Mouse (Mus musculus): ENCODE measurements around the gene 1700024P04Rik. TPM values are rescaled to one million over a fixed set of nuclear protein-coding genes. Genes with fewer than 3 reads are reported as not detected.
"Not testable (repeated sequence)": the region's sequence is repeated elsewhere in the genome, so short reads cannot be mapped to it uniquely, and the experiment has no call there.

Gene 1700024P04Rik
- polyA plus RNA-seq, 1 experiment from 2014 or later = not detected

DNA sequence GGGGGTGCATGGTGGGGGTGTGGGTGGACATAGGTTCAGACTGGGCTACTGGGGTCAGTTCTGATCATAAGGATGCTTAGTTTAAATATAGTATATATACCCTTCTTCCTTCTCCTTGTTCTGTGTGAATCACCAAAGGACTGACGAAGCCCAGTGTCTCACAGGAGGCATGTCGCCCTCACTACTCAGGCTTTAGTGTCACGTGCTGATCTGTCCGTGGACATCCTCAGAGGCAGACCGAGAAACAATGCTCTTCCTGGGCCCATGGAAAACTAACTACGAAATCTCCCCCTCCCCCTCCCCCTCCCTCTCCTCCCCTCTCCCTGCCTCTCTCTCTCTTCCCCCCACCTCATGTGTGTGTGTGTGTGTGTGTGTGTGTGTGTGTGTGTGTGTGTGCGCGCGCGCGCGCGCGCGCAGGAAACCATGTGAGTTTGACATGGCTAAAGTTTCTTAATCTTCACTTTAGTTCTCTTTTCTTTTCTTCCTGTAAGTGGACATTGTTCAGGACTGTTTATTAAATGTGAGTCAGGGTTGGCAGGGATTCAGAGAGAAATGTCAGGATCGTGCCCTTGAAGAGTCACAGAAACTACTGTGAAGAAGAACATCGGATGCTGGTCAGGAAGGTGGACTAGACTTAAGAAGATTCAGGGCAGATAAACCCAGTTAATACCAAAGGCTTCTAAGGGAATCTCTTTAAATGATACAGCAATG lies 22.2 kb upstream of the 1700024P04Rik start:
- H3K4me2 ChIP-seq (replicated peaks) = no peak overlapping the region
- no peaks in the 10 kb centered on the region for H3K36me3 ChIP-seq
- WGBS = 86% methylated on average over 13 of the region's 17 CpGs
- no peak overlapping the region for H3K27ac ChIP-seq (replicated peaks)
- no peaks in the 10 kb centered on the region for H3K27me3 ChIP-seq
- no peak overlapping the region for H3K4me3 ChIP-seq
- H3K9ac ChIP-seq (replicated peaks) = no peak overlapping the region
- ATAC-seq (ENCODE audit: low FRiP score, low read depth) = no peak
- no peaks in the 10 kb centered on the region for H3K4me1 ChIP-seq
- H3K9me3 ChIP-seq = peaks cover 6% of the 10 kb centered on the region

DNA sequence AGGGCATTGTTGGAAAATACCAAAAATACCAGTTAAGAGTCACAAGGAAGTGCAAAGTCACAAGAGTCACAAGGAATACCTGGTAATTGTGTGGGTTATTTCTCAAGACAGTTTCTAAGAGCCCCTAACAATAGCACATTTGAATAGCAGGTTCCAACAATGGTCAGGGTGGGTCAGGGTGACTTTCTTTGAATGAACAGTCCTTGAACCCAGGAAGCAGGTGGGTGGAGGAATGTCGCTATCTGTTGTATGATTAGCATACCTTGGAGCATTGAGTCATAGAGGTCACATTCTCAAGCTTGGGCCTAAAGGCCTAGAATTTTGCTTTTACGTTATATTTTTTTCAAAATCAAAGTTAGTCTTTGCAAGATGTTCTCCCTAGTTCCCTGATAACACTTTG lies 17.3 kb upstream of the 1700024P04Rik start:
- not testable (repeated sequence) for H3K27ac ChIP-seq (replicated peaks); H3K27me3 ChIP-seq; H3K4me2 ChIP-seq (replicated peaks); ATAC-seq (ENCODE audit: low FRiP score, low read depth); H3K4me3 ChIP-seq; H3K4me1 ChIP-seq; H3K9me3 ChIP-seq; H3K36me3 ChIP-seq; H3K9ac ChIP-seq (replicated peaks)
- WGBS = 96% methylated on average over 2 of the region's 2 CpGs

DNA sequence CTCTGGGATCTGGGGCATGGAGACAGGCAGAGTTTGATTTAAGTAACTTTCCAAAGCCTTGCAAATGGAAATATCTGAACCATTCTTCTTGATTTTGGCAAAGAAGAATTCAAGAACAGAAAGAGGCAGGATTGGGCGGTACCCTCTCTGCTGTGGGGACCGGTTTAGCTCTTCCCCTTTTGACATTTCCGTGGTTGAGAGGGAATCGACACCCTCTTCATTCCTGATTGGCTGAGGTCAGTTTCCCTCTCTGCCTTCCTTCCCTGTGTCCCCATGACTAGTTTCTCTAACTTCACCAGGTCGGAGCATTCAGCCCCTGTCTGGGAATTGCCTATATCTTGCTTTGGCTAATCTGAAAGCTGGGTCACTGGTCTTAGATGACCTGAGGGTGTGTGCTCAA lies 12.7 kb upstream of the 1700024P04Rik start:
- H3K9me3 ChIP-seq = no peaks in the 10 kb centered on the region
- no peak for ATAC-seq (ENCODE audit: low FRiP score, low read depth)
- 64% methylated on average over 5 of the region's 5 CpGs for WGBS
- H3K4me3 ChIP-seq = no peak overlapping the region
- no peaks in the 10 kb centered on the region for H3K36me3 ChIP-seq
- peaks cover 8% of the 10 kb centered on the region; the same call in 1 of the 2 replicates for H3K27me3 ChIP-seq
- no peaks in the 10 kb centered on the region for H3K4me1 ChIP-seq
- H3K4me2 ChIP-seq (replicated peaks) = no peak overlapping the region
- no peak overlapping the region for H3K27ac ChIP-seq (replicated peaks)
- no peak overlapping the region for H3K9ac ChIP-seq (replicated peaks)

DNA sequence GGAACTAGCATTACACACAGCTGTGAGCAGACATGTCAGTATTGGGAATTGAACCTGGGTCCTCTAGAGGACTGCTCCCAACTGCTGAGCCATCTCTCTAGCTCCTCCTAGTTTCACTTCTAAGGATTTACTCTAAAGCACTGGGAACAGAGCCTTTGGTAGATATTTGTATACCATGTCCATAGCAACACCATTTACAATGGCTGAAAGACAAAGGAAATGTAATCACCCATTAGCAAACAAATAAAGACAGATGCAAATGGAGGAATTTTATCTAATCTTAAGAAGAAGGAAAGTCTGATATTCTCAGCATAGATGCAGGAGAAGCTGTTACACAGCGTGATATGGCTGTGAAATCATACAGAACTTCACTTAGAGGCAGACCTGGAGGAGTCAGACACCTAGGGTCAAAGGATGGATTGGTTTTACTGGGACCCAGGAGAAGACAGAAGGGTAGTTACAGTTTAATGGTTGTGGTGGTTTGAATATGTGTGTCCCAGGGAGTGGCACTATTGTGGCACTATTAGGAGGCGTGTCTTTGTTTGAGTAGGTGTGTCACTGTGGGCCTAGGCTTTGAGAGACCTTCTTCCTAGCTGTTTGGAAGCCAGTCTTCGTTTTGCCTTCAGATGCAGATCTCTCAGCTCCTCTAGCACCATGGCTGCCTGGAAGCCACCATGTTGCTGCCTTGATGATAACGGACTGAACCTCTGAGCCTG lies 7.1 kb downstream of the 1700024P04Rik start:
- Histone ChIP-seq H3K9ac (replicated peaks) (no peak overlapping the region), H3K4me3 (no peak overlapping the region), H3K4me2 (replicated peaks) (no peak overlapping the region), H3K27me3 (no peaks in the 10 kb centered on the region), H3K4me1 (no peaks in the 10 kb centered on the region), H3K27ac (replicated peaks) (no peak overlapping the region), H3K9me3 (0 out of 2 replicates have a peak, but pooled peaks cover 4% of the 10 kb centered on the region), H3K36me3 (no peaks in the 10 kb centered on the region)
- WGBS = 86% methylated on average over 4 of the region's 4 CpGs
- no peak for ATAC-seq (ENCODE audit: low FRiP score, low read depth)

DNA sequence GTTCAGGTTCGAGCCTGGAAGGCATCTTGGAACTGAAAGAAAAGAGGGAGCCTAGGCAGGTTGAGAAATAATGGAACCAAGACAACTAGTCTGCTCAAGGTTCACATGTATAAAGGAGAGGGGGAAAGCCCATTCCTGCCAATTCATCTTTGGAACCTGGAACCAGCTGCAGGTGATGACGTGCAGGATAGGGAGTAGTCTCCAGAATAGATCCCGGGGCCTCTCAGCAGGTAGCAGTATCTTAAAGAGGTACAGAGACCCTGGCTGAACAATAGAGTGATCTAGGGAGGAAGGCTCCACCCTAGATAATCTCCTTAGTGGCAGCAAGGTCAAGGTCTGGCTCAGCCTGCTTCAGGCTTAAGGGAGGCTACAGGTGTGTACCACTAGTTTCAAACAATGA lies 8.3 kb downstream of the 1700024P04Rik start:
- H3K4me3 ChIP-seq; H3K4me1 ChIP-seq; H3K4me2 ChIP-seq (replicated peaks); H3K9me3 ChIP-seq; ATAC-seq (ENCODE audit: low FRiP score, low read depth); H3K9ac ChIP-seq (replicated peaks); H3K27me3 ChIP-seq; H3K27ac ChIP-seq (replicated peaks); H3K36me3 ChIP-seq: not testable (repeated sequence)
- WGBS = 67% methylated on average over 3 of the region's 3 CpGs

DNA sequence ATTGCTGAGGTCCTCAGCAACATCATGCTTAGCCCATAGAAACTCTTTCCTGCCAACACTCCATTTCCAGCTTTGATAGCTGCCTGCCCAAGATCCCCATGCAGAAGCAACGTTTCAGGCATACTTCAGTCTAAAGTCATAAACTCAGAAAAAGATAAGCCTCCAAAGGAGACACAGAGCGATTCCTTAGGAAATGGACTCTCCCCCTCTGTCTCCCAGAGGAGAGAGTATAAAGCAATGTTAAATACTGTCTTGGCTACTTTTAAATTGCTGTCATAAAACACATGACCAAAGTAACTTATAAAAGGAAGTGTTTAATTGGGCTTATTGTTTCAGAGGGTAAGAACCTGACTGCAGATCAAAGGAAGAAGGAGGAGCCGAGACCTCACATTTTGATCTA lies 12.3 kb downstream of the 1700024P04Rik start:
- Histone ChIP-seq H3K36me3 (no peaks in the 10 kb centered on the region), H3K27me3 (no peaks in the 10 kb centered on the region), H3K9me3 (0 out of 2 replicates have a peak, but pooled peaks cover 4% of the 10 kb centered on the region), H3K9ac (replicated peaks) (no peak overlapping the region), H3K4me1 (no peaks in the 10 kb centered on the region), H3K4me3 (no peak overlapping the region), H3K4me2 (replicated peaks) (no peak overlapping the region), H3K27ac (replicated peaks) (no peak overlapping the region)
- WGBS = 95% methylated on average over 3 of the region's 3 CpGs
- no peak for ATAC-seq (ENCODE audit: low FRiP score, low read depth)

DNA sequence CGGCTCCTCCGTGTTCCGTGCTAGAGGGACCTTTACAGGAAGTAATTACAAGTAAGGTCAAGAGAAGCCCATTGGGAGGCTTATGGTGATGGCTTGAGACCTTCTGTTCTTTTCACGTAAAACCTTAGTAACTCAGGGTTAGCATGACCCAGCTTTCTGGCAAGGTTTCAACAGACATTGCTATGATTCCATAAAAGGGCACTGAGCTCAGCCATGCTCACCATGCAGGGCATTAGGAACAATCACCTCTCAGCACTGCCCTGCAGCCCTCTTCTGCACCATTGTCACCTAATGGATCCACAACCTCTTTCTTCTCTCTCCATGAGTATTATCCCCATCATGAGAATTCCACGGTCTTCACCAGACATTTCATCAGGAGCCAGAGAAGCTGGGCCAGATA lies 12.7 kb downstream of the 1700024P04Rik start:
- H3K4me2 ChIP-seq (replicated peaks) = no peak overlapping the region
- no peak overlapping the region for H3K27ac ChIP-seq (replicated peaks)
- 0 out of 2 replicates have a peak, but pooled peaks cover 4% of the 10 kb centered on the region for H3K9me3 ChIP-seq
- H3K36me3 ChIP-seq = no peaks in the 10 kb centered on the region
- 83% methylated on average over 5 of the region's 5 CpGs for WGBS
- H3K4me1 ChIP-seq = no peaks in the 10 kb centered on the region
- H3K27me3 ChIP-seq = no peaks in the 10 kb centered on the region
- no peak overlapping the region for H3K9ac ChIP-seq (replicated peaks)
- no peak overlapping the region for H3K4me3 ChIP-seq
- no peak for ATAC-seq (ENCODE audit: low FRiP score, low read depth)

DNA sequence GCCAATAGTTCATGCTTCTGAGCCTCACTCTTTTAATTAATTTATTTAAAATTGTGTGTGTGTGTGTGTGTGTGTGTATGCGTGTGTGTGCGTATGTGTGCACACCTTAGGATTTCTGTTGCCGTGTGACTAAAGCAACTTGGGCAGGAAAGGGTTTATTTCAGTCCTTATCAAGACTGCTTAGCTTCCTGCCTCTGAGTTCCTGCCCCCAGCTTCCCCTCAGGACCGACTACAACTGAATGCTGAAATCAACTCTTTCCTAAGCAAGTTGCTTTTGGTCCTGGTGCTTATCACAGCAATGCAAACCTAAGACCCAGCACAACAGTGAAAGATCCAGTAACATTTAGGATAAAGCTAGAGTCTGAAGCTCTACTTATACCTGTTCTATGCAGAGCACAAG lies 15.8 kb downstream of the 1700024P04Rik start:
- H3K27me3 ChIP-seq = no peaks in the 10 kb centered on the region
- no peak for ATAC-seq (ENCODE audit: low FRiP score, low read depth)
- WGBS = 84% methylated on average over 4 of the region's 4 CpGs

DNA sequence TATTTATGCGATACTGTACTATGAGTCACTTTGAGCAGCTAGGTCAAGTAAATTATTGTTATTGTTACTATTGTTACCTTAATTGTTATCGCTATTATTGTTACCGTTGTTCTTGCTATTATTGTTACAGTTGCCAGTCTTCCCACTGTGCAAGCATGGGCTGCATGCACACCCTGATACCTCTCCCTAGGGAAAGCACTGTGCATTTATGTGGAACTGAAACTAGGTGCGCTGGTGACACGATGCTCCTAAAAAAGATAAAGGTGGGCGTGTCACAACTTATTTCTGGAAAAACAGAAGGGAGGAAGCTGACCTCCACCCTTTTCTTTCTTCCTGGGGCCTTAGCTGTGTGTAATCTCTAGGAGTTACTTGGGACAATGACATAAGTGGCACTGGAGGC lies 16.4 kb downstream of the 1700024P04Rik start:
- H3K4me2 ChIP-seq (replicated peaks) = no peak overlapping the region
- 91% methylated on average over 6 of the region's 6 CpGs for WGBS
- no peaks in the 10 kb centered on the region for H3K27me3 ChIP-seq
- no peaks in the 10 kb centered on the region for H3K9me3 ChIP-seq
- no peak for ATAC-seq (ENCODE audit: low FRiP score, low read depth)
- H3K9ac ChIP-seq (replicated peaks) = no peak overlapping the region
- H3K4me1 ChIP-seq = no peaks in the 10 kb centered on the region
- H3K27ac ChIP-seq (replicated peaks) = no peak overlapping the region
- no peaks in the 10 kb centered on the region for H3K36me3 ChIP-seq
- no peak overlapping the region for H3K4me3 ChIP-seq

More for the DNA sequence above, 15.8 kb downstream of the 1700024P04Rik start:
- Histone ChIP-seq H3K27ac (replicated peaks) (no peak overlapping the region), H3K4me3 (no peak overlapping the region), H3K4me1 (no peaks in the 10 kb centered on the region), H3K4me2 (replicated peaks) (no peak overlapping the region), H3K36me3 (no peaks in the 10 kb centered on the region), H3K9ac (replicated peaks) (no peak overlapping the region), H3K9me3 (no peaks in the 10 kb centered on the region)

DNA sequence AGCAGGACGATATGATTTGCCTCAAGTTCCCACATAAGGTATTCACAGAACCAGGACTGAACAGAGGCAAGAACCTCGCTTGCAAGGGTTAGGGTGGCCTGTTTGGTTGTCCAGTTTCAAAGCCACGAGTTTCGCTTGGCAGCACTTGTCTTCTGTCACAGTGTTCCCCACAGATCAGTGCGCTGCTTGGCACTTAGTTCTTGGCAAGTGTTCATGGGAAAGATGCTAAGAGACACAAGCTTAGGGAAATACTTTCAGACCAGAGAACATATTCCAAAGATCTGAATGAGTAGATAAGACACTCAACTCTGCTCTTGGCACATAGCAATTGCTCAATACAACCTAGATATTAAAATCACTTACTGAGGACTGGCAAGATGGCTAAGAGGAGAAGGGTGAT lies 17.8 kb downstream of the 1700024P04Rik start:
- Histone ChIP-seq H3K27me3 (no peaks in the 10 kb centered on the region), H3K4me2 (replicated peaks) (no peak overlapping the region), H3K9ac (replicated peaks) (no peak overlapping the region), H3K4me1 (no peaks in the 10 kb centered on the region), H3K4me3 (no peak overlapping the region), H3K9me3 (no peaks in the 10 kb centered on the region), H3K36me3 (no peaks in the 10 kb centered on the region), H3K27ac (replicated peaks) (no peak overlapping the region)
- WGBS = 89% methylated on average over 5 of the region's 5 CpGs
- no peak for ATAC-seq (ENCODE audit: low FRiP score, low read depth)

DNA sequence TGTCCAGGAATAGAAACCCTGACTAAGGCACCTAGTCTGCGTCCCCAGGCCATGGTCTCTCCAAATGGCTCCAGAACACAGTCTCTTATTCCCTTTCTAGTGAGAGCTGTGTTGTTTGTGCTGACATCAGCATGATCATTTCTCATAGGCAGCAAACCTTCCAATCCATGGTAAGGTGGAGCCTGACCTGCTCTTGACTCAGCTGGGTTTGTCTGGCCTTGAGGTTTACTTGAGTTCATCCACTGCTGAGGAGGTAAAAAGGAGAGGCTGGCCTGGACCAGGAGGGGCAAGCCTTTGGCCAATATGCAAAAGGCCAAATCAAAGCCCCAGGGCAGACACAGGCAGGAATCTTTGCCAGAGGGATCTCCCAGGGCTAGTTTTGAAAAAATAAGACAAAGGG lies 20.8 kb downstream of the 1700024P04Rik start:
- no peak overlapping the region for H3K27ac ChIP-seq (replicated peaks)
- no peak overlapping the region for H3K9ac ChIP-seq (replicated peaks)
- no peaks in the 10 kb centered on the region for H3K36me3 ChIP-seq
- ATAC-seq (ENCODE audit: low FRiP score, low read depth) = no peak
- no peak overlapping the region for H3K4me2 ChIP-seq (replicated peaks)
- 96% methylated on average over 1 of the region's 1 CpGs for WGBS
- H3K4me3 ChIP-seq = no peak overlapping the region
- H3K4me1 ChIP-seq = no peaks in the 10 kb centered on the region
- H3K27me3 ChIP-seq = no peaks in the 10 kb centered on the region
- no peaks in the 10 kb centered on the region for H3K9me3 ChIP-seq

DNA sequence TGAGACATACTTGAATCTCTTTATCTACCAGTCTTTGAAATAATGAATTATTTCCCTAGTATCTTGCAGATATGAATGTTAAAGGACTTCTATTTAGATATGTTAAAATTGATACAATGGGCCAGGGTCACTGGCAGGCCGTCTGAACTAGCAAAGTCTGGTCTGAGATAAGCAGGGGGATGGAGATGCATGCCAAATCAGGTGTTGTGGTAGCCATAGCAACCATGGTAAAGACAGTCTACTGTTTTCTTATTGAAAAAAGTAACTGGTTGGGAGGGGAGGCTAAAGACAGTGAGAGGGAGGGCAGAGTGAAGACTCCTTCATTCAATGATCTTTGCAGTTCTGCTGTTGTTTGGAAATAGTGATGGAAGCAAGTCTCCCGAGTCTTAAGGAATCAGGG lies 26.2 kb downstream of the 1700024P04Rik start:
- WGBS = 26% methylated on average over 2 of the region's 2 CpGs
- 0 out of 2 replicates have a peak, but pooled peaks have one; percentile 52 for ATAC-seq (ENCODE audit: low FRiP score, low read depth)
- H3K4me3 ChIP-seq = no peak overlapping the region

More for the DNA sequence above, 26.2 kb downstream of the 1700024P04Rik start:
- Histone ChIP-seq H3K9me3 (no peaks in the 10 kb centered on the region), H3K27ac (replicated peaks) (no peak overlapping the region), H3K36me3 (no peaks in the 10 kb centered on the region), H3K27me3 (no peaks in the 10 kb centered on the region), H3K4me1 (peaks cover 11% of the 10 kb centered on the region; the same call in 1 of the 2 replicates), H3K9ac (replicated peaks) (no peak overlapping the region), H3K4me2 (replicated peaks) (no peak overlapping the region)
